Mouse (Mus musculus) lung, adult 2 months (tissue): Measurements from ENCODE around the gene E130114P18Rik. TPM values are rescaled to one million over a fixed set of nuclear protein-coding genes. Genes with fewer than 3 reads are reported as not detected.

ENCODE experiments used
- DNase-seq: peaks from one replicate; pipeline ENCODE4 v3.0.0; 2022
- H3K4me1 ChIP-seq: fragments of 200-500 bp; 2 replicates; pipeline ENCODE4 v1.6.1; 2011; ENCODE audit warnings: low read length; ENCODE audit not compliant: control insufficient read depth, insufficient read depth
- H3K4me3 ChIP-seq: fragments of 200-500 bp; replicated peaks from 2 replicates; pipeline ENCODE3; 2011; ENCODE audit warnings: low read depth, mild to moderate bottlenecking, control low read depth, low read length; ENCODE audit errors: extremely low read depth
- CTCF ChIP-seq: fragments of 200-500 bp; IDR thresholded peaks from 2 replicates; pipeline ENCODE4 v1.5.1; 2011; ENCODE audit warnings: mild to moderate bottlenecking, low read length, control low read depth; ENCODE audit not compliant: insufficient read depth
- POLR2A ChIP-seq: fragments of 200-500 bp; IDR thresholded peaks from 2 replicates; pipeline ENCODE4 v1.6.1; 2011; ENCODE audit warnings: low read depth, mild to moderate bottlenecking, control low read depth, low read length, borderline replicate concordance; ENCODE audit errors: extremely low read depth
- WGBS: fragments of 180-500 bp; shearing (Covaris S2); methylation state at CpG from one replicate; pipeline ENCODE4 v1.1.7; 2018; 5-methylcytosine and 5-hydroxymethylcytosine counted together
- polyA plus RNA-seq: library from polyadenylated mRNA; depleted of rRNA; stranded (reverse); fragments of >200 nt; gene quantifications from 2 replicates; pipeline ENCODE4 v1.2.3, GENCODE M21; 2012

The E130114P18Rik gene
- polyA plus RNA-seq, 1 experiment = 0.17 TPM

DNA sequence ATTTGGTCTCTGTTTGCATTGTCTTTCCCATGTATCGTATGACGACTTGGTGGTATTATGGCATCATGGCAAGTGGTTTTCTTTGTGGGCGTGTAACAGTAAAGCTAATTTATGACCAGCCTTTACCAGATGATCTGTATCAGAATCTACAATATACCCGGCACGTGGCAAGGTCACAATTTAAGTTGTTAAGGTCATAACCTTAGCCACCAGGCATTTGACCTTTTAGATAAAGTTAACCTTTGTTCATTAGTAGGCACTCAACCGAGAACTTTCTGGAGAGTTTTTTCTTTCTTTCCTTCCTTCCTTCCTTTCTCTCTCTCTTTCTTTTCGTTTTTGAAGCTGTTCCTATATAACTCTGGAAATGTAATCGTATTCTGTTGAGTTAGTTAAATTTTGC, 8.7 kb upstream of the E130114P18Rik start:
- Histone ChIP-seq H3K4me3 (no peak overlapping the region), H3K4me1 (peaks cover 8% of the 10 kb centered on the region)
- WGBS = 76% methylated on average over 8 of the region's 8 CpGs
- TF ChIP-seq CTCF (no peak), POLR2A (no peak)
- no peak for DNase-seq

DNA sequence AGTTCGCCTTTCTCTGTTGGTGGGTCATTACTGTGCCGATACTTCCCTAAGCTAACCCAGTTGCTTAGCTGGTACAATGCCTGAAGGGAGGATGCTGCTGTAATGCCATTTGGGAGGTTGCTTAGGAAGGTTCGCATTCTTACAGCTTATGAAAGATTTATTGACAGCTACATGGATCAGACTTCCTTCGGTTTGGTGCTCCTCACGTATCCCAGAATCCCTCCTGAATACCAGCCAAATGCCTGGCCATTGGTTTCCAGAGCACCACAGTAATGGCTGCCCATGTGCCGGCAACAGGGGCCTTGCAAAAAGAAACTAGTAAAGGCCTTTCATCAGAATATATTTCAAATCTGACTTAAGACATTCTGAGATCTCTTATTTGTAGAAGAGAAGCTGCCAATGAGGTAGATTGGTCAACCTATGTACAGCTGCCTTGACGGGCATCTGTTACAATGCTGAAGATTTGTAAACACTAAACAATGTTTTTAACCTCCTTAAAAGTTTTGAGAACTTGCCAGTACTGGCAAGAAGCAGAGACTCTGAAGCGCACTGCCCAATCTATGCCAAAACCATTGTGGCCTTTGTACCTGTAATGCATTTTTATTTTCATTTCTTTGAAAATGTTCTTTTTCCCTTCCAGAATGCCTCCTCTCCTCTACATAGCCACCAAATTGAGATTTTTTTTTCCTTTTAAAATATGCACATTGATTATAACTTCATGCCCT, 7.8 kb upstream of the E130114P18Rik start:
- 62% methylated on average over 8 of the region's 8 CpGs for WGBS
- H3K4me1 ChIP-seq = peaks cover 8% of the 10 kb centered on the region
- H3K4me3 ChIP-seq = no peak overlapping the region
- DNase-seq = no peak
- TF ChIP-seq POLR2A (no peak), CTCF (no peak)

DNA sequence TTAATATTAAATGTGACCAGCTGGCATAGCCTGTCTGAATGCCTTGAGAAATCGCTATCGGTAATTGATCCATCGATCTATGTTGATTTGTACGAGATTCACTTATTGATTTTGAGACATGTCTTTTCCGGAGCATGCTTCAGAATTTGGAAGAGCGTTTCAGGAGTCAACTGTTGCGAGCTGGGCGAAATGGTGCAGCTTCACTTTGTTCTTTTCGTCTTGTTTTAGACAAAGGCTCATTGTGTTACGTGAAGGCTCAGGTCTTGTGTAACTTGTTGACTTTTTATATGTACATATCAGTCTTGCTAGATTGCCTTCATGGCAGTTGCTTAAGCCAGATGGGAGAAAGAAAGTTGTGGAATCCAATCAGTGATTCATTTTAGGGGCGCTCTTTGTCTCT, 6.4 kb upstream of the E130114P18Rik start:
- no peak for DNase-seq
- Histone ChIP-seq H3K4me1 (peaks cover 8% of the 10 kb centered on the region), H3K4me3 (no peak overlapping the region)
- no peak for TF ChIP-seq POLR2A
- TF ChIP-seq CTCF = no peak
- WGBS = 78% methylated on average over 11 of the region's 11 CpGs

DNA sequence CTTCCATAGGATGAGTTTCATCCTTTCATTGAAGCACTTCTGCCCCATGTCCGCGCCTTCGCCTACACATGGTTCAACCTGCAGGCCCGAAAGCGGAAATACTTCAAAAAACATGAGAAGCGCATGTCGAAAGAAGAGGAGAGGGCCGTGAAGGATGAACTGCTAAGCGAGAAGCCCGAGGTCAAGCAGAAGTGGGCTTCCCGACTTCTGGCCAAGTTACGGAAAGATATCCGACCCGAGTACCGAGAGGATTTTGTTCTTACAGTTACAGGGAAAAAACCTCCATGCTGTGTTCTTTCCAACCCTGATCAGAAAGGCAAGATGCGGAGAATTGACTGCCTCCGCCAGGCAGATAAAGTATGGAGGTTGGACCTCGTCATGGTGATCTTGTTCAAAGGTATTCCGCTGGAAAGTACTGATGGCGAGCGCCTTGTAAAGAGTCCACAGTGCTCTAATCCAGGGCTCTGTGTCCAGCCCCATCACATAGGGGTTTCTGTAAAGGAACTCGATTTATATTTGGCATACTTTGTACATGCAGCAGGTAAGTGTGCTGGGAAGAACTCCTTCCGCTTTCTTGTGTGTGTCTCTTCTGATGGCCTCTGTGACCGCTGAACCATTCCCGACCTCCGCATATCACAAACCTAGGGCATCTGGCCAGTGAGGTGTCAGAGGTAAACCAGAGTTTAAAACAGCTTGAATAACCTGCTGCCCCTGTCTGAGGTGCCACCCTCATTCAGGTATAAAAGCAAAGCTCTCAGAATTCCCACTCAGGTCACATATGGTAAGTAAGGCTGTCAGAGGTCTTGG, 5.4 kb upstream of the E130114P18Rik start:
- WGBS = 93% methylated on average over 26 of the region's 26 CpGs

DNA sequence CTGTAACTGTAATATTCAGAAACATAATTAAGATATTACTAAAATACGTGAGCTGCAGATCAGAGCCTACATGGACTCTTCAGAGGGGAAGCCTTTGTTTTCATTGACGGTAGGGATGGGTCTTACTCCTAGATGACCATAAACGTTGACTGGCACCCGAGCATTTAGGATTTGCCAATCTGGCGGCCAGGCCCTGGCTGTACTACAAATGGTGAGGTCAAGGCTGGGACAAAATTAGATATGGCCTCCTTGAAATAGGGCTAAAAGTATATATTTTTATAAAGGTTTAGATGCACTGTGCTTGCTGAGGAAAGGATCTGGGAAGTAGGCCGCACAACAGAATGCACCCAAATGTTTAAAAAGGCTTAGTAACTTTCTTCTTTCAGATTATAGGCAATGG, 4.6 kb upstream of the E130114P18Rik start:
- no peak for DNase-seq
- no peak overlapping the region for H3K4me3 ChIP-seq
- WGBS = 83% methylated on average over 6 of the region's 6 CpGs
- H3K4me1 ChIP-seq = peaks cover 7% of the 10 kb centered on the region
- TF ChIP-seq CTCF (no peak), POLR2A (no peak)

More for the DNA sequence above, 5.4 kb upstream of the E130114P18Rik start:
- TF ChIP-seq CTCF (no peak), POLR2A (no peak)
- H3K4me3 ChIP-seq = no peak overlapping the region
- DNase-seq = no peak
- peaks cover 8% of the 10 kb centered on the region for H3K4me1 ChIP-seq

DNA sequence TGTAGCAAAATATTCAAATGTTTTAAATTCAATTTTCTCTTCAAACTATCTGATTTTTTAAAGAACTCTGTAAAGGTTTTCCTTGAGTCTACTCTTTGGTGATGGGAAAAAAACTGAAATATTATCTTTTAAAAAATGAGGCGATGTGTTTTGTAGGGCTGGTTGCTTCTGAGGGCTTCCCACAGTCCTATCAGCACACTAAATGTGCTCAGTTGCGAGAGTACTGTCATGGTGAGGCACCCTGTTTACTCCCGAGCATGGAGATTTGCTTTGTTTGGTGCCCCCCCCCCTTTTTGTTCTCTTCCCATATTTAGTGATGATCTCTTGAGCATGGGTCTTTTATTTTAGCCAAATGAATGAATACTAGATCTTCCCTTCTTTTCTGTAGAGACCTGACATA, 4.2 kb upstream of the E130114P18Rik start:
- Histone ChIP-seq H3K4me3 (no peak overlapping the region), H3K4me1 (peaks cover 3% of the 10 kb centered on the region)
- no peak for TF ChIP-seq POLR2A
- TF ChIP-seq CTCF = no peak
- DNase-seq = no peak
- WGBS = 88% methylated on average over 3 of the region's 3 CpGs

DNA sequence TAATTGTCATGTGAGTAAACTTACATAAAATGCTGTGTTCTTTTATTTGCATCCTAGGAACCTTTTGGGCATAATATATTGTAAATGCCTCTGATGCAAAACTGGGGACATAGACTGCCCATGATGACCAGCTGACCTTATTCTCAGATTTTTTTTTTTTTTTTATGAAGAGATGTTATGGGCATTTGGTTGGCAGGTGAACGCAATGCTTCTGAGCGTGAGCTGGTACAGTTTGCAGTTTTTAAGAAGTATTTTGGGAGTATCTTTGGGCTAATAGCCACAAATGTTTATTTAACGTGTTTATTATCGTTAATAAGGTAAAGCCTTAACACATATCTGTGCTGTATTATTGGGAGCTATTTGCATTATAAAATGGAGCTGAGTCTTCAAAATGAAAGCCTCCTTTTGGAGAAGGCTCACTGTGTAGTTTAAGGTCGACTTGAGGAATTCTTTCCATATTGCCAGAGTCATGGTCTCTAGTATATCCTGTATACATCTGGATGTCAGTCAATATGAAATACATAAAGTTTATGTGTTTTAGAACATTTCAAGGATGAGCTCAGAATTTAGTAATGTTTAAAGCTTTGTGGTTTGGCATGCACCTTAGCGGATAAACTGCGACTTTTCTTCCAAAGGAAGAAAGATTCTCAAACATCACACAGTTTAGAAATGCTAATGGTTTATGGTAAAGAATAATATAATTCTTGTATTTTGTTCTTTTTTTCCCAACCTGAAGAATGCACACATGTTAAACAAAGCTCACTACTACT, 3.0 kb upstream of the E130114P18Rik start:
- 61% methylated on average over 7 of the region's 7 CpGs for WGBS
- no peak for TF ChIP-seq POLR2A
- TF ChIP-seq CTCF = no peak
- no peak for DNase-seq
- H3K4me1 ChIP-seq = peaks cover 3% of the 10 kb centered on the region
- no peak overlapping the region for H3K4me3 ChIP-seq

DNA sequence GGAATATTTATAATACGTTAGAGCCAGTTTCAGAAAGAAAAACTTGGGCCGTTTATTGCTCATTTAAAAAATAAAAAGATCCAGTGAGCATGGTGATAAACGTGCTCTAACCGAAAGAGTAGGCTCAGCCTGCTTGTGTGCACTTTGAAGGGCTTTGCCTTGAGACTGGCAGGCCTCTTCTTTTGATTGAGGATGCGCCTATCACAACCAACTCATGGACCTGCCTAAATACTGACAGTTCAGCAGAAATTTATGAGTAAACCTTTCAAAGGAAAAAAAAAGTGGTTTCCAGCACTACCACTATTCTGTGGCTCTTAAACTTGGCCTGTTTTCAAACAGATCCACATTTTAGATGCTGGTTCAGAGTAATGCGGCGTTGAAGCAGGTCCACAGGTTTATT, 2.1 kb upstream of the E130114P18Rik start:
- TF ChIP-seq CTCF (no peak), POLR2A (no peak)
- H3K4me1 ChIP-seq = no peaks in the 10 kb centered on the region; the same call in none of the 2 replicates
- H3K4me3 ChIP-seq = peak overlapping the region; percentile 28
- DNase-seq = peak; percentile 45
- 41% methylated on average over 7 of the region's 7 CpGs for WGBS

DNA sequence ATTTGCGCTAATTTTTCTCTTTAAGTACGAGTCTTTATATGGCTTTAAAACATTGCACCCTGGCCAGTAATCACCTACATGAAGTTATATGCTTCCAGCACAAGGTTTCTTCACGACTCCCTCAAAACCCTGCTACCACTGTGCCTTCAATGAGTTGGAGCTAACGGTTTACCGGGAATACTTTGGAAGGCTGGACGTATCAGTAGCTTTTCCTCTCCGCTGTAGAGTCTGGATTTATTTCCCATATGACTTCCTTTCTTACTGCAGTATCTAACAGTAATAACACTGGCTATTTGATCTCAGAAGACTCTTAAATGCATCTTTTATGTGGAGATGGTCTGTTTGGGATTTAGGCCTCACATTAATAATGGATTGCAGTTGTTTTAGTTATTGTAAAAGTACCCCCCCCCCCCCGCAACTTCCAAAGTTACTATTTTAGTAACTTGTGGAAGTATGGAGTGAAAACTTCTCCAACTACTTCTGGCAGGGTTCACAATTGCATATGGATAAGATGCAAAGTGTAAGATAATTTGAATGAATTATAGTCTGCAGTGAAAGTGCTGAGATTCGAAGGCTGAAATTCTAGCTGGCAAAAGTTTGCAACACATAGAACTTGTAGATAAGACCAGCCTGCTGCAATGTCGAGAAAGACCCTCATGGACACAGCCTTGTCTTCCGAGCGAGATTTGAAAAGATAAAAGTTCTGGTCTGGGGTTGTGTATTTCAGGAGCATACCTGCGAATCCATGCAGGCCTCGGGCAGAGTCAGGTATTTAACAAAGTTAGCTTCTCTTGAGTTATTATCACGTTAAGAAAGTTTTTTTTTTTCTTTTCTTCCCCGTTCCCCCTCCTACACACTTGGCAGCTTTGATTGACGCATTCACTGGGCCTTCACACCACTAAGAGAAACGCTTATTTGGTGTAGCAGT, 1.4 kb upstream of the E130114P18Rik start:
- peak overlapping the region; percentile 68 for H3K4me3 ChIP-seq
- DNase-seq = peak; percentile 43
- TF ChIP-seq CTCF = no peak
- TF ChIP-seq POLR2A = no peak
- no peaks in the 10 kb centered on the region; the same call in none of the 2 replicates for H3K4me1 ChIP-seq
- WGBS = 15% methylated on average over 18 of the region's 18 CpGs
